Mouse (Mus musculus): ENCODE measurements around the gene Gm853.

The Gm853 gene

DNA sequence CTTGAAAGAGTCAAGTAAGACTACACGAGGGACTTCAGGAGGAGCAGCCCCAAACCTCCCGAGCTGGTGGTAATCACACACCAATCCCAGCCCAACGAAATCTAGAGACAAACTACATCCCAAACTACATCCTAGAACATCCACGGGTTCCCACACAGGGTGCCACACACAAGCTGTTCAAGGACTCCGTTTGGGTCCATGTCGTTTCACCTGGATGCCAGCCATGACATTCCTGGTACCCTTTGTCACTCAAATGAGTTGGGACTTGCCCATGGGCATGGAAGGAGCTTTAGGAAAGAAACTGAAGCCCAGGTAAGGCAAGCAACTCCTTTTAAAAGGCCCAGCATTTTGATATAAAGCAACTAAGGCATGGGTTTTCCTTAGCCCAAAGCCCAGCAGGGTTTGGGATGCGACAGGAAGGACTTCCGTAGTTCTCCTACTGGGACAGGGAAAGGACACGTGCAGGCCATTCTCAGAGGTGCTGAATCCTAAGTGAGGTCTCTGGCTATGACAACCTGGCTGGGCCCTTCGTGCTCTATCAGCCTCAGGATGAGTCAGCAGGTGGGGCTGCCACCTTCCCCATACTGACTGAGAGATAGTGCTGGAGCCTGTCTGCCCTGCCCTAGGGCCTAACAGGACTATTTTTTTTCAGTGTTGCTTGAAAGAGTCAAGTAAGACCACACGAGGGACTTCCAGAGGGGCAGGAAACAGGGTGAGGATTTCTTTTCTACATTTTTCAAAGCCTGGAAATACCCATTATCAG is 49.0 kb downstream of the Gm853 start:
- no peak for DNase-seq

- no peak for DNase-seq
These were observed 50.0 kb downstream of the Gm853 start for GRCm38 (mm10) chr4:130171951-130172765.

DNA sequence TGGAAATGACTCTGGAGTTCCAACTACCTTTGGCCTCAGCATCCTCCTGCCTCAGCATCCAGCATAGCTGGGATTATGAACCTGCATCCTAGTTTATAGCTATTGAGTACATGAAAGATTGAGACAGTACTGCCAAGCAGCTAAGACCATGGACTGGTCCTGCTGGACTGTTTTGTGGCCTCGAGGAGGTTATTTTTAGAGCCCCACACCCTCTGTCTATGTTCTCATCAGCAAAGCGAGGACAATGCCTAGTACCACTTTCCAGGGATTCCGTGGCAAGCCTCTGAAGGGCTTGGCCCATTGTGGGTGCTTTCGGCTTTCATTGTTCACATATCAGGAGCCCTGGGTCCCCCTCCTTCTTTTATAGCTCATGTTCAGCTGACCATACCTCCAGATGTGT is 51.8 kb downstream of the Gm853 start:
- DNase-seq = no peak

- no peak for DNase-seq
These were observed 52.7 kb downstream of the Gm853 start for GRCm38 (mm10) chr4:130169411-130169971.

- no peak for DNase-seq
These were observed 53.7 kb downstream of the Gm853 start for GRCm38 (mm10) chr4:130168280-130169183.

GRCm38 (mm10) chr4:130167814-130168213 is 54.4 kb downstream of the Gm853 start:
- DNase-seq = no peak

GRCm38 (mm10) chr4:130167321-130167720 is 54.9 kb downstream of the Gm853 start:
- DNase-seq = no peak

DNA sequence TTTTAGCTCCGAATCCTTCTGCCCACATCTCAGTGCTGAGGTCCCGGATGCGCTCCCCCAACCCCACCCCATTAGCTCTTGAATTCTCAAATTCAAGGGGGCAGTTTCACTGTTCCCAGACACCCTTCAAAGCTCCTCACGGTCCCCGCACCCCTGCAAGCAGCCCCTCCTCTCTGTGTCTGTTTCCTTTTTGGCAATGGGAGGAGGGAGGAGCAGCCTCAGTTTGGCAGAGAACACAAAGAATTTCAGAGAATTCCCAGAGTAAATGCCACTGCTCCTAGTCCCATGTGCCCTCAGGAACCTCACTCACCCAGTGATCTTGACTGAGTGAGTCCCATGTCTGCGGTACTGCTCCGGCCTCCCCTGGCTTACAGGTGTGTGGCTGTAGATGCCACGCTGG is 55.6 kb downstream of the Gm853 start:
- no peak for DNase-seq

- no peak for DNase-seq
These were observed 56.1 kb downstream of the Gm853 start for GRCm38 (mm10) chr4:130166061-130166460.

DNA sequence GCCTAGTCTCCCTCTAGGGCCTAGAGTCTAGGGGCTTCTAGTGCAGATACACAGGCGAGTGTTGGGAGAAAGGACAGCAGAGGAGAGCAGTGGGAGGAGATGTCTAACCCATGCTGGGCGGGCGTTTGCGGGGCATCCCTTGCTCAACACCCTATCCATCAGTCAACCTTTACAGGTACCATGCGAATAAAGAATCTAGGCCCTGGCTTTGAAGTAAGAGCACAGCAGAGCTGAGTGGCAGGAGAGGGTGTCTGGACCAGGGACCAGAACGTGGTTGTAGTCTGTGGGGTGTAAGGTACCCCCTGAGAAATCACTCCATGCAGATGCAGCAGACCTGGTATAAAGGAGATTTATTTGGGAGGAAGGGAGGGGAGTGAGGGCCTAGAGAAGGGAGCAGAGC is 58.1 kb downstream of the Gm853 start:
- DNase-seq = no peak

- DNase-seq = no peak
These were observed 58.8 kb downstream of the Gm853 start for GRCm38 (mm10) chr4:130163391-130163861.

DNA sequence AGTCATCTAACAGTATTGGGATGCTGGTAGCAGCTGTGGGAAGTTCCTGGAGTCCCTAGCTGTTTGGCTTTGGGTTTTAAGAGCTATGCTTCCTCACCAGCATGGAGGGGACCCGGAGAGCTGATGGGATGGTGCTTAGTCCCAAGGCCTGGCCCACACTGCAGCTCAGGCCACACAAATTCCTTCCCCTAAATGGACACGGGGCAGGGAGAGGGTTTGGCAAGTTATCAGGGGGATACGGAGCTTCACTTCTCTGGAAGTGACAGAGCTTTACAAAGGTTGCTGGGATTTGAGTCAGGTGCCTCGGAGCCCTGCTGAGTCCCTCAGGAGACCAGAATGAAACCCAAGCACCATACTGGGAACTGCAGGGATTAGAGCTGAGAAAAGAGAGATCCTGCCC is 60.9 kb downstream of the Gm853 start:
- DNase-seq = no peak

All from cerebellum, adult 8-10 months (tissue).